Mouse (Mus musculus) olfactory bulb, adult 2 months (tissue): ENCODE measurements around the gene Nphs2.

ENCODE experiments used
- CTCF ChIP-seq: fragments of 200-500 bp; IDR thresholded peaks from 2 replicates; pipeline ENCODE4 v1.5.1; 2012; ENCODE audit warnings: low read depth, mild to moderate bottlenecking, low read length, moderate library complexity; ENCODE audit not compliant: insufficient read depth
- POLR2A ChIP-seq: fragments of 200-500 bp; IDR thresholded peaks from 2 replicates; pipeline ENCODE4 v1.6.1; 2012; ENCODE audit warnings: mild to moderate bottlenecking, low read depth, low read length, moderate library complexity; ENCODE audit not compliant: insufficient read depth

DNA sequence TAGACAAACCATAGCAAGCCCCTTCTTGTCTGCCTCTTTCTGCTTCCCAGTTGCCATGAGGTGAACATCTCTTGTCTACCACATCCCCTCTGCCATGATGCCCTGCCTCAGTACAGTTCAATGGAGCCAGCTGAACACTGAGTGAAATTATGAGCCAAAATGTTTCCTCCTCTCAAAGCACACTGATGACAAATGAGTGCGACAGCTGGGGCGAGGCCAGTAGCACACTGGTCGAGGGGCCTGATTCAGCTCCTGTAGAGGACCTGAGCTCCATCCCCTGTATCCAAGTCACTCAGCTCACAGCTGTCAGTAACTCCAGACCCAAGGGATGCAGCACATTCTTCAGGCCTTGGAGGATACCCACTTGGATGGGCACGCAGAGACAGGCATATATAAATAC, 35.1 kb downstream of the Nphs2 start:
- TF ChIP-seq POLR2A (no peak), CTCF (no peak)
